Mouse (Mus musculus) cerebellum, postnatal 14 days (tissue): ENCODE measurements at regions not wholly inside any gene's neighbourhood (a gene's known extent, or its start where the extent isn't known, plus 50 kb on each side); places are given as distances from the start of the nearest gene placed in this dataset.
A peak's percentile ranks its signal among the peaks of the same experiment; 100 is the strongest.

Experiments
- DNase-seq, 2 experiments: peaks; one replicate each; pipeline ENCODE4 v3.0.0; 2021; ENCODE audit warnings: mixed read lengths in 2 of 2

DNA sequence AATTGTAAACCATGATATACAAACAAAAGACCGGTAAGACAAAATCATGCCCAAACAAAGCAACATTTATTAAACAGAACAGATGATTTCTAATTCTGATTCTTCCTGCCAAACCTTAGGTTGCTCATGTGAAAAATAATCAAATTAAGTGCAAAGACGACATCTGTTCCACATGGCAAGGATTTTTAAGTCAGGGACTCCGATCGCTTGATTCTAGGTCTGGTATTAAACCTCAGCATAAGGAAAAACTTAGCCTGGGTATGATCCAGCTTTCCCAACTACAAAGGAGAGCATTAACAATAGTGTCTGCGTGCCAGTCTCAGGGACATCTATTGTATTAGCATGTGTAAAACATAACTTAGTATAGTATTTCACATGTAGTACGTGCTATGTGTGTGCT, 181.8 kb upstream of the Rnpc3 start:
- peak; percentile 1 to 31 for DNase-seq

DNA sequence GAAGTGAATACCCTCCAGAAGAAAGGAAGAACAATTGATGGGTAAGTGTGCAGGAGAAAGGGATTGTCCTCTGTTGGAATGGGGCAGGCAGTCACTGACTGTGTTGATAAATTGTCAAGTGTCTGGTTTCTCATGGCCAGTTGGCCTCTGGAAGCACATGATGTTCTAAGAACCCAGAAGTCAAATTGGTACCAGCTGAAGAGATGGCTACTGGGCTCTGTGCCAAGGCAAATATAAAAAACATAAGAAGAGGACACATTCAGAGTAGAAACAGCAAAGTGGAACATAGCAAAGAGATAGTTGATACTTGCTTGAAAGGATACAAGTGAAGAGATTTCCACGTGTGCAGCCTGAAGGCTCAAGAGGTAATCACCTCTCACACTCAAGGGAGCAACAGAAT, 170.9 kb upstream of the Col11a1 start:
- peak; percentile 0 to 4 for DNase-seq

DNA sequence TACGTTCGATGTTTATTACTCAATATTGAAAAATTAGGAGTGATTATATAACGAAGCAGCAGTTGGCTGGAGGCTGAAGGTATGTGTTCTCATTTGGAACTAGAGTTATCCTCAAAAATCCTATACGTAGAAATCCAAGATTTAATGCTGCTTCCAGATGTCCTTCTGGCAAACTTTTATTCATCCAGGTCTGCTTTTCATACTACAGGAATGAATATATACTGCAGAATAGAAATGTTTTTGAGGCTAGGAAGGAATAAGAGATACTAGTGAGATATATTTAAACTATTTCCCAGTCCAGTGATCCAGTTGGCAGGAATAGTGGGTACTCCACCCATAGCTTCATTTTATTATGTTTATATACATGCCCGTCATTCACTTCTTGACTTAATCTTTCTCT, 170.3 kb upstream of the Col11a1 start:
- DNase-seq = no peak

DNA sequence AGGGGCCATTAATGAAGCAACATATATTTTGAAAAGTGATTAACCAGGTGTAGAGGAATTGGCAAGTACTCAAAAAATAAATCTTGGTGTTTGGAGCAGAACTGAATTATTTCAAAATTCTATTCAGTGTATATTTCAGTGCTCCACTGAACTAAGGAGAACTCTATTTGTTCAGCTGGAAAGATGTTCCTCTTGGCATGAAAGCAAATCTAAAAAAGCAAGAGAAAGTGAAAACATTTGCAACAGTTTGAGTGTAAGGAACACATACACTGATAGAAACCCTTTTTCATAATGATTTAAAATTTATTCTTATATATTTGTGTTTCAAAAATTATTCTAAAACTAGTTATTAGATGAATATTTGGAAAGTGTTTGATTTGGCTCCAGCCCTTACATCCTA, 169.9 kb upstream of the Col11a1 start:
- no peak for DNase-seq

DNA sequence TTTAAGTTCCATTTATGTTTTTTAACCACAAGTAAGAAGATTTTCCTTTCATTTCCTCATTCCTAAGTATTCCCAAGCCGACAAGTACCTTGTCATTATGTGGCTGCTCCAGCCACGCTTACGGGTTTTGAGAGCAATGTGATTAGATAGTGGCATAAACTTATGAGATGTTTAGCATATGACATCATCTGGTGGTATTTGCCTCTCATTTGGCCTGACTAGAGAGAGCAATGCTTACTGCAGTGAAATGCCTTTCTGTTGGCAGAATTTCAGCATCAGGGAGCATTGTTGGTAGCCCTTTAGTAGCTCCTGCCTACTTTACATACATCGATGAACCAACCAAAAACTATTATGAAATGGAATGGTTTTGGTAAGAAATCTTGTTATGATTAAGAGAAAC, 157.1 kb upstream of the Col11a1 start:
- no peak for DNase-seq

DNA sequence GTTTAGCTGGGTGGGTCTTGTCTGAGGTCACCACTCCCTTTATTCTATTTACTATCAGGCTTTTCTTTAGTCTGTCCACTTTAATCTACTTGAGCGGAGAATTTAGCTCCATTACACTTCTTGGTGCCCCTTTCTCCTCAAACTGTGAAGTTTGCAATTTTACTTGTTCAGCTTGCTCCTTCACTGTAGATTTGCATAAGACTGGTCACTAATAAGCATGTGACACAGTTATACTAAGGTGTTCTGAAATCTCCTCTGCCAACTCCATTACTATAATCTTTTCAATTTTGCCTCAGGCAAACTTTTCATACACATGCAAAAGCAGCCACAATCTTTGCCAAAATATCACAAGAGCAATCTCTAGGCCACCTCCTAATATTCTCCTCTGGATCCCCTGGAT, 125.2 kb upstream of the Col11a1 start:
- DNase-seq = no peak

DNA sequence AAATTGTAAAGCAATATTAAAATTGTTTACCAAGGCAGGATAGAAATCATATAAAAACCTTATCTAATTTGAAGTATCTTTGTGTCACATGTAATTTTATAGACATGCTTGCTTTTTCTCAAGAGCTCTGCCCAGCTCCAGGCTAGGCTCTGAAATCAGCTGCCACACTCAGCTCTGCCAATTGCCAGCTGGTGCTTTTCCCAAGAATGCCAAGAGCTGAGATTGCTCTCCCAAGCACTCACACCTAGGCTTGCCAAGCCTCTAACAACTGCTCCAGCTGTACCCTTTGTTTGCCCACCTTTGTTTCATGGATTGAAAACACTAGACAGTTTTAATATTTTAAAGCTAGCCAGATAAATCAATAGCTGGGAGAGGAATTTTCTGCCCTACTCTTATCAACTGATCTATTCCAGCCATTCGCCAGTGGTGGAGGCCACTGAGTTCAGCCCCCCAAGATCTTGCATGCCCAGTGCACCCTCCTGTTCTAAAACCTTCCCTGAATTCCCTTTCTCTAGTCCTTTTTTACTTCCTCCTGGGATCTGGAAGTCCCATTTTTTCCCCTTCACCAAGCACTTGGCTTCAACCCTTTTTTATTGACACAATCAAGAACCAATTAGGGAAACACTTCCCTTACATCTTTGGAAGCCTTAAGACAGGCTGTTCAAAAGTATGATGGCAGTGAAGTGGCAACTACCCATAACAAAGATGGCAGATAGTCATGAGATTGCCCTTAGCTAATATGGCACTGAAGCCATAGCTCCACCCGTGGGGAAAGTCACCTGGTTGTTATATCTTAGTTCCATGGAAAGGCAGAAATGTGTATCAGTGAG, 110.8 kb upstream of the Col11a1 start:
- DNase-seq = peak; percentile 74 to 76

DNA sequence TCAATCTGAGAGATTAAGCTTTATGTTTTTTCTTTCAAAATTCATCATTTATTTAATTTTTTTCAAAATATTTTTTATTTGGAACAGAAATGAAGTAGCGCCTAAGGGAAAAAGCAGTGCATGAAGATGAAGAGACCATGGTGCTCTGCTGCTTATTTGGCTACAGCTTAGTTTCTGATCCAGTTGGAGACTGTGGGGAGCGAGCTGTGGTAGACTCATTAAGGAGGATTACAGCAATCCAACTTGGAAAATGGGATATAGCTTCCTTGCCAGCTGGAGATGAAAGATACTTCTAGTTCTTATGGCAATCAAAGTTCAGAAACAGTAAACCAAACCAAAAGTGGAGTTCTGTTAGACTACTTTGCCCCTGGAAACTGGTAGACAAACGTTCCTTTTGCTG, 98.8 kb upstream of the Col11a1 start:
- no peak for DNase-seq

DNA sequence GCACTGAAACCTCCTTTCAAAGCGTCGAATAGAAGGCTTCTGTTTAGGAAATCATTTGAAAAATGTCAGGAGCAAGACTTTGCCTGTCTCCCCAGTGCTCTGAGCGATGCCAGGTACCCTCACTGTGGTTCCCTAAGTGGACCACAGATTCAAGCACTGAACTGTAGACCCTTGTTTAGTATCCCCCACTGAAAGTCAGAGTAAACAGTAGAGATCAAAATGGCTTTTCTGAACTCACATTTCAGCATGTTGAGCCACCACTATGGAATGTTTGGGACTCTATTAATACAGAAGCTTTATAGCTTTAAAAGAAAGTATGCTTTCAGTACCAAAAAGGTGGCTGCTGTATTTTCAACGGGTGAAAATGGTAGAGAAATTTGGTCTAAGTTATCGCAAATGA, 79.8 kb upstream of the Col11a1 start:
- no peak for DNase-seq

DNA sequence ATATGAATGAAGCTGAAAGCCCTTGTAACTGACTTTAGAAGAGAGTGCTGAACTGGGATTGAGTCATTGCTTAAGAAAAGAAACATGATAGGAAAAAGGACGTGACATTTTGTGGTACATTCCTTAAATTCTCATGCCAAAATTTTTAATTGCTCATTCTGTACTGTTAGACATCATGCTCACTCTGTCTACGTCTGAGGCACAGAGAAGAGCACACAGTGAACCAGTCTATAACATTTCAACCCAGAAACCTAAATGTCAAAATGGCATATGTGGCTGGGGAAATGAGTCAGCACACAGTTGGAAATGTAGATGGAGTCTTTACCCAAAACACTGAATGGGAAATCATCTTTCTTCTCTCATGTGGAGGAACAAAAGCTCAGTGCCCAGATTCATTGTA, 77.9 kb upstream of the Col11a1 start:
- DNase-seq = no peak

DNA sequence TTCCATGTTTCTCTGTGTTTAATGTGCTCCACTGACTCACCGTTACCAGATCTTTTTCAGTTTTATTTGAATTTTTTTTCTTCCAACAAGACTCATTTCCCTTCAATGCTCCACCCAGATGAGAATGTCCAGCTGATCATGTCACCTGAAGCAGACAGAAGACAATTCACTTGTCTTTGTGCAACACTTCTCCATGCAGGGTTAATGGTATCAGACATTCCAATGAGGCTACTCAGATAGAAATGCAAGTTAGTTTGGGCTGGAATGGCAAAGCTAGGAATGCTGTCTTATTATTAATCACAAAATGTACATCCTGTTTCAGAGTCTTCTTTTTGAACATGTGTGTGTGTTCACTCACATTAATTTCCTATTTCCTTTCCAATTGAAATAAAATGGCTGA, 77.2 kb upstream of the Col11a1 start:
- no peak for DNase-seq

DNA sequence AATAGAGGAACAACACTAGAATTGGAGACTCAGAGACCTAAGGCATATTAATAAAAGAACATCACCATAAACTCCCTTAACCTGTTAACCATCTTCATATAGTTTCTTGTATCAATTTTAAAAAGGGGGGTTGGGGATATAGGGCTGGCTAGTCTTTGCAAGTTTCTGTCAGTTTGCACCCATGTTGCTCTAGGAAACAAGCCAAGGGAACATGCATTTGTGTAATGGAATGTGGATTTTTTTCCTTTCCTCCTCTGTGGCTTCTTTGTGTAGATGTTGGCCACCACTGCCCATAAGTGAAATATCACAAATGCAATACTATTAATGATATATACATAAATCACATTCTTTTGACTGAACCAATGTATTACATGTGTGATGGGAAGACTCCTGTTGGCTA, 75.9 kb upstream of the Col11a1 start:
- DNase-seq = no peak

DNA sequence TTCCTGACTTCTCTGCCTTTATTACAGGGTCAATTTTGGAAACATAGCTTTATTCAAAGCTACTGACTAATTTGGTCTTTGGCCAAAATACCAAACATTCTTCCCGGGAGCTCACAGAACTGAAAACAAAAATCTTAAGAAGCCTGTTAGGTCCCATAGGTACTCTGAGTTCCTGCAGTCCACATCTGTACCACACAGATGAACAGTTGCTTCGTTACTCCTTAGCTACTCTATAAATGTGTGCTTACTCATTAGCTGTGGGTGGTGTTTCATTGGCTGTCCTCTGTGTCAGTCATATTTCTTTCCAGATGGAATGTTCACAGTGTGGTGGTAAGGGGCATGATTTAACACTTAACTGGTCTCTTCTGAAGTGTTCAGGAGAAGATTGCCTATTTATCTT, 70.3 kb upstream of the Col11a1 start:
- DNase-seq = no peak
